Mouse (Mus musculus): ENCODE measurements around the gene Rai14. TPM values are rescaled to one million over a fixed set of nuclear protein-coding genes. Genes with fewer than 3 reads are reported as not detected.

The Rai14 gene
- total RNA-seq, 2 experiments from 2014 or later = 3.2 to 3.8 TPM

DNA sequence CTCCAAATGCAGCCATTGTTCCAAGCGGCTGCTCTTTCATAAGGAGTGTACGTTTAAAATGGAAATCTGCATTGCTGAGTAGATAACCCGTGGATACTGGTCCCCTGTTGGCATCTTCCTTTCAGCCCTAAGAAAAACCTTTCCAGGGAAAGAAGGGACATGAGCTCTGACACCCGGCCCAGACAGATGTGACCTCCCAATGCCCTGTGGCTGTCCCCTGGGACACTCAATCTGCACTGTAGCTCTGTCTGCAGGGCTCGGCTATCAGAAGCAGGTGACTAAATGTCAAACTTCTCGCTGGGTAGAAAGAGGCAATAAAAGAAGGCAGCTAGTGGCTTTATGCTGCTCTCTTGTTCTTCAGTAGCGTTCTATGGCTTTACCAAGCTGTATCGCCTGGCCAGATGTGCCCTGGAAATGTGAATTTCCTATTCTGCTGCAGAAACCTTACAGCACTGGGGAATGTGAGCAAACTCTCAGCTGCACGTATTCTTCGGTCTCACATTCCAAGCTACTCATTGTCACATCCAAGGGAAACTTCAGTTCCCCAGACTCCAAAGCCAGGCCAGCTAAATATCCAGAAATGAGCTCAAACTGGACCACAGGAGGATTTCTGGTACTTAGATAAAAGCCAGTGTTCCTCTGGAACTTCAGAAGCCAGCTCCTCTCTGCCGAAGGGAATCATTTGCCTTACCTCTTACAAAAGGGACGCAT lies 8.4 kb upstream of the Rai14 start:
- intact Hi-C loops (cut with DNase I) = no loop called here
- DNase-seq (ENCODE audit: low spot score) = no peak

DNA sequence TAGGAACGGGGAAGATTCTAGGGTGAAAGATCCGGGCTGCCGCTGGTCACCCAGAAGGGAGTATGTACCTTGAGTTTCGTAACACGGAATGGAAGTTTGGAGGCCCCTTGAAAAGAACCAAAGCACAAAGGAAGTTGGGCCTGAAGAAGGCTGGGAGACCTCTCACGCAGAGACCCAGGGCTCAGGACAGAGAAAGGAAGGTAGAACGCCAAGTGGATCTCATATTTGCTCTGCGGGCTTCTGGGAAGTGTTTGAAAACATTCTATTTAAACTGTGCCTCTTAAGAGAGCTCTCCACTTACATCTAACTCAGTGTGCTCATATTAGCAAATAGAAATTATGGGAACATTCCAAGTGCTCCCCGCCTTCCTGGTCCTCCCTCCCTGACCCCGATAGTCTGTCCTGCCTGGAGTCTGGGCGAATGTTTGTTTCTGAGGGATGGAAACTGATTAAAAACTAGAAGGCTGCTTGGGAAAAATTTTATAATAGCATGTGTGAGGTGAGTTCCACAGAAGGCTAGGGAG lies 6.9 kb upstream of the Rai14 start:
- no peak for DNase-seq (ENCODE audit: low spot score)
- intact Hi-C loops (cut with DNase I) = no loop called here

DNA sequence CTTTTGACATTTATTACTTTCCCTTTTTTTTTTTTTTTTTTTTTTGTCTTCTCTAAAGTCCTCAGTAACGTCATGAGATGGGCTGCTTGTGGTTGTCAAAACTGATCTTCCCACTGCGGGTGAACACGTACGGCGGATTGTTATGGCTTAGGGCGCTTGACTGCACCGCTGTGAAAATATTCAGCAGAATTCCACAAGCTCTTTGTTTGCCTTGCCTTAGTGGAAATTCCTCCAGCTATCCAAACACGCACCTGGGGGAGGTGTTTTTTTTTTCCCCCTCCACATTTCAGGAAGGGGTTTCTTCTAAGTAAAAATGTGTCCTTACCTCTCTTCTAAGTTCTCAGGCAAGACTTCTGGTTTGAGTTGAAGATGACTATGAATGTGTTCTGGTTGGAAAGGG lies 6.2 kb upstream of the Rai14 start:
- intact Hi-C loops (cut with DNase I) = no loop called here
- DNase-seq (ENCODE audit: low spot score) = no peak

DNA sequence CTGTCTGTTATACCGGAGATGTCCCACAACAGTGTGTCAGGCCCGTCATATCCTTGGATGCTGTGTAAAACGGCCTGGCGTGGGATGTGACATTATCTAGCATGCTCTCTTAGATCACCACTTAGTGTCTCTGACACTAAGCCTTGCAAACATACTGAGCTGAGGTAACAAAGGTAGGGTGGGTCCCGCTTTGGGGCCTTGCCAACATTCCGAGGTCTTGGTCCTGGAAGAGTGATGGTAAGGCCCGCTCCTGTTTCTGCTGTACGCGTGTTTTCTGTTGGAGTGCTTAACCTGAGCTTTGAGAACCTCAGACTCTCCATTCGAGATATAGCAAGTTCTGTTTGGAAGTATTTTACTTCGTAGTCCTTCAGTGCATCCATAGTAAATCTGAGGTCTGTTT lies 5.8 kb upstream of the Rai14 start:
- DNase-seq (ENCODE audit: low spot score) = no peak
- intact Hi-C loops (cut with DNase I) = no loop called here

DNA sequence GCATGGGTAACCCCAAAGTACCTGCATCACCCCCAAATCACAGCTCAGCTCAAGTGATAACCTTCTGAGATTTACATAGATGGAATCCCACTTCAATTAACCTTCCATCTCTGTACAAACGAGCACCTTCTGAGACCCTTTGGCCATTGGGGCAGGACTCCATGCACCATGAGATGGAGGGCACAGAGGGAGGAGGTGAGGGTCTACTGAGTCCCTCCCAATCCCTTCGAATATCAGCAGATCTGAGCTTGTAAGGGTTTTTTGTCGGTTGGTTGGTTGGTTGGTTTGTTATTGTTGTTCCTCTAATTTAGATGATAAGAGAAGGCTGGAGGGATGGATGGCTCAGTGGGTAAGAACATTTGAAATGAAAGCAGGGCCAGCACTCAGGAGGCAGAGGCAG lies 5.1 kb upstream of the Rai14 start:
- intact Hi-C loops (cut with DNase I) = no loop called here
- no peak for DNase-seq (ENCODE audit: low spot score)

DNA sequence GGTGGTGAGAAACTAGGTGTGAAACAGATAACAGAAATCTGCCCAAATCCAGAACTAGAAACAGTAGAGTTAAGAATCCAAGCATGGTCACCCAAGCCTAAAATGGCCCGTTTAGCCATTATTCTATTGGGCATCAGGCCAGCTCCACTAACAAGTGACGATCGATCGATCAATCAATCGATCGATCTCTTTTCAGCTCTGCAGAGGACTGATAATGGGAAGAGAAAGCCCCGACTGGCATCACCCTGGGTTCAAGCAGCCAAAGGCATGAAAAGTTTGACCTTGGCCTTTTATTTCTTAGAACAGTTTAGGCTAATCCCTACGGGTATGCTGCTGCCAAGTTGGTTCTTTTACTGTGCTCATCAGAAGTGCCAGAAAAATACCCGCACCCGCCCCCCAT lies 4.3 kb upstream of the Rai14 start:
- intact Hi-C loops (cut with DNase I) = no loop called here
- DNase-seq (ENCODE audit: low spot score) = no peak

DNA sequence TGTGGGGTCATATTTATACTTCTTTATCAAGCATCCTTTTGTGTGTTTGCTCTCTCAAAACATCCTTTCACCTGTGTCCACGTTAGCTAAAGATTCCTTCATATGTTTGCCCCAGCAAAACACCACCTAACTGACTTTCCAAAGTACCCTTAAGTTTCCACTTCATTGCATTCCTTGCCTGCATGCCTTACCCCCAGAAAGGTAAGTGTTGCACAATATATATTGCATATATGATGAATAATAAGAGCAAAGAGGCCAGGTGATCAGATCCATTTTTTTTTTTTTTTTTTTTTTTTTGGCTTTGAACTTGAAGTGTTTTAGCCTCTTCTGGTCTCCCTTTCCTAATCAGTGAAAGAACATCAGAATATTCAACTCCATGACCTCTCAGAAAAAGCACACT lies 2.9 kb upstream of the Rai14 start:
- DNase-seq (ENCODE audit: low spot score) = no peak
- intact Hi-C loops (cut with DNase I) = no loop called here

DNA sequence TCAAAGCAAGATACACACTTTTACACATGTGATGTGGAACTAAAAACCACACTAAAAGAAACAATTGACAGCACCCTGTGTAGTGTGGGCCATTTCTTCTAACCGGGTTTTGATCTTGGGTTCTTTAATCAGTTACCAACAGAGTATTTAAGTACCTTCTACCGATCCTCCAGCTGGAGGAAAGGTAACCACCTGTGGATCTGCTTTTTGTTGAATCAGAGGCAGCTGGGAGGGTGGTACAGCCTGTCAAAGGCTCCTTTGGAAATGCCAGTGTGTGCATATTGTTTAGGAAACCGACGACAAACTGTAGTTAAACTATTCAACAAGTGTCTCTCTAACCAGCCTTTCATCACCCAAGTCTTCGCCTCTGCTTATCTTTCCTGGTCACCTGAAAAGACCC lies 1.5 kb upstream of the Rai14 start:
- DNase-seq (ENCODE audit: low spot score) = no peak
- intact Hi-C loops (cut with DNase I) = loop anchor here (2.0 kb wide), 1 partner anchor 103 kb away; no protein-coding TSS in a partner anchor

DNA sequence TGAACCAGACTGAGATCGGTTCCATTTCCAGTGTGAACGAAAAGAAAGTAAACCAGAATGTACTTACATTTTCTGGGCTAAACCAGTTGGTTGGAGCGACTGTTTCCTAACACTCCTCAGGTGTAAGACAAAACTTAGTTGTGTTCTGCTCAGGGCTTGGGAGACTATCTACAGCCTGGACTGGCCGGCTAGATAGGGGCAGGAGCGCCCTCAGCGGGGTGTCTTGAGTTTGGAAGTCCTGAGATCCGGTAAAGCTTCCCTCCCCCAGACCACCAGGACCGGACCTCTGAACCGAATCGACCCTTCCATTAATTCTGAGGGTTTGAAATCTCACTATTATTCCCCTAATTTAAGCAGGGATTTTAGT lies 698 bp upstream of the Rai14 start:
- intact Hi-C loops (cut with DNase I) = loop anchor here (2.0 kb wide), 1 partner anchor 104 kb away; no protein-coding TSS in a partner anchor
- no peak for DNase-seq (ENCODE audit: low spot score)

DNA sequence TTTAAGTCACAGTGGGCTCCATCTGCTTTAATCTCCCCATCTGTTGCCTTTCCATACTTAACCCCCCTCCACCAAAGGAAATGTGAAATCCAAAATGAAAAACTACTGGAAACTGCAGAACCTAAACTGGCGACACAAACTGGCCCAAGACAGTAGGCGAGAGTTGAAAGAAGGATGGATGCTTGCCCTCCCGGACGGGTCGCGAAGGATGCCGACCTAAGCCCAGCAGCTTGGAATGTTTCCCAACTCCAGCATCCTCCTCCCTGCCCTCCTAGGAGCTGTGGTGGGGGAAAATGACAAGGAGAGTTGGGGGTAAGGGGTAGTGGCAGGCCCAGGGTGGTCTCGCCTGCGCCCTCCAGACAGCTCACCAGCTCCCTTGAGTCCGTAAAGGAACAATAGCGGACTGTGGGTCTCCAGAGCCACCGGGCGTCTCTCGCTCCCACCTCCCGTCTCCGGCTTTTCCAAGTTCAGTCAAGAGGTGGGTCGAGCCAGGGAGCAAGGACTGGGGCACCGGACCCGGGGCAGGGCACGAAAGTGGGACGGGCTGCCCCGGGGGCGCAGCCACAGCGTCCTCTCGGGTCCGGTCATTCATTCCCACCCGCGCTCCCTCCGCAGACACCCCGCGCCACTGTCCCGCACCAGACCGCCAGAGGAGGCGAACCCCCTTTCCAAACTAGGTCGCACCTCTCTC lies 653 bp downstream of the Rai14 start:
- intact Hi-C loops (cut with DNase I) = loop anchor here (2.0 to 5.0 kb wide), 3 partner anchors 105 to 211 kb away; no protein-coding TSS in a partner anchor
- peak; percentile 5 for DNase-seq (ENCODE audit: low spot score)

DNA sequence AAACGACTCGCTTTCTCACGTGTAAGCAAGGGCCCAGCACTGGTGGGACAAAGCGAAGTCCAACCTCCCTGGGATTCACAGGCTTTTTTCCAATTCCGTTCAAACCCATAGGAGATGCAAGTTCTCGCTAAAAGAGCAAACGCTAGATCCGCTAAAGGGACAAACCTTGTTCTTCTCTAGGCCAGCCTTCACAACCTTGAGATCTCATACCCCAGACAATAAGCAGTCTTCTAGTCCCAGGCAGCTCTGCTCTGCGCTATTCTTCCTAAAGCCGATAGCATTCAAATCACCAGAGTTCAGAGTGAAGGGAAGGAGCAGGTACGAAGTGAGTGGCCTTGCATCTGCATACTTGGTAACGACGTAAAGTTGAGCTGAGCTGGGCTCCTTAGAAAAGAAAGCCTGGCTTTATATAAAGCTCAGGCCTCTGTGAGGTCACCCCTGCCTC lies 1.2 kb downstream of the Rai14 start:
- DNase-seq (ENCODE audit: low spot score) = no peak
- intact Hi-C loops (cut with DNase I) = loop anchor here (5.0 kb wide), 2 partner anchors 159 to 211 kb away; no protein-coding TSS in a partner anchor

DNA sequence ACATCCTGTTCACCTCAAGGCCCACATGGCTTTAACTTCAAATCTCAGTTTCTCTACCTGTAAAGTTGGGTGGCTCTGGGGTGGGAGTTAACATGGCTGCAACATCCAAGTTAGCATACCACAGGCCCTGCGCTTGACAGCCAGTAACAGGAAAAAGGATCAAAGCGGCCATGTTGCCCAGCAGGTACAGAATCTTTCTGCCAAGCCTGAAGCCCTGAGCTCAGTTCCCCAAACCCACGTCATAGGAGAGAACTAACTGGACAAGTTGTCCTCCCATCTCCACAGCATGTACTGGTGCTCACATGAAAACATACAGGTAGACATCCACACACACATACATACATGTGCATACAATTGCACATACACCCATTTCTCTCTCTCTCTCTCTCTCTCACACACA lies 2.1 kb downstream of the Rai14 start:
- intact Hi-C loops (cut with DNase I) = loop anchor here (5.0 kb wide), 2 partner anchors 160 to 210 kb away; no protein-coding TSS in a partner anchor
- no peak for DNase-seq (ENCODE audit: low spot score)

DNA sequence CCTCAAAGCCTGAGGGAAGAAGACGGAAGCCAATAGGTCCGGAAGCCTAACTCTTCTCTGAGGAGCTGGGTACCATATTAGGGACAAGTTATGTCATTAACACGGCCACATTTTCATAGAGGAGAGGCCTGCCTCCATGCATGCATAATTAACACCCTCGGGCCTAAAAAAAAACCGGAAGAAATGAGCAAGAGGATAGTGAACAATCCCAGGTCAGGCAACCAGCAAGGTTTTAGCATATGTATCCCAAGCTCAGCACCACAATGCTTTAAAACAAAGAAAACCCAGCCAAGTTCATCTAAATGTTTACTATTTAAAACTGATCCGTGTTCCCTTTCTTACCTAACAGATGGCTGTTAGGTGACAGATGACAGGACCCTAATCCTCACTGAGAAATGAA lies 3.2 kb downstream of the Rai14 start:
- intact Hi-C loops (cut with DNase I) = loop anchor here (5.0 kb wide), 2 partner anchors 161 to 209 kb away; no protein-coding TSS in a partner anchor
- DNase-seq (ENCODE audit: low spot score) = no peak

DNA sequence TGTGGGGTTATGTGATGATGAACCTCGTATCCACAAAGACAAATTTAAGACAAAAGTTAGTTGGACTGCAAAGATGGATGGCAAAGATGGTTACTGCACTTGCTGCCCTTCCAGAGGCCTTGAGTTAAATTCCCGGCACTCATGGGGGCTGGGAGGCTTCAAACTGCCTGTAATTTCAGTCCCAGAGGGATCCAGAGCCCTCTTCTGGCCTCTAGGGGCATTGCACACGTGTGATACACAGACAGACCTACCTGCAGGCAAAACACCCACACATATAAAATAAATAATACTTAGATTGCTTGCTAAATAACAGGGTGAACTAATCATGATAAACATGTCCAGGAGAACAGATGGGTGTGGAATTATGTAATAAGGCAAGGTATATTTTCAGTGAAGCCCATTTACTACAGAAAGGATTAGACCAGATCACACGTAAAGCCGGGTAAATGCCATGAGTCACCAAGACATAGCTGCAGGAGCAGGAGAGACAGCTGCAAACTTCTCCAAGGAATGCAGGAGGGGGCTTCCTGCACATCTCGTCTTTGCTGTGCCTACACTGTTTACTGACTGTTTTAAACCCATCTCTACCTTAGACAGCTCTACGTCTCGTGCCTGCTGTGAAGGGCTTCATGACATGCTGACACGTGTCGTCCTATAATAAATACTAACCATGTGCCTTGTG lies 5.7 kb downstream of the Rai14 start:
- intact Hi-C loops (cut with DNase I) = no loop called here
- no peak for DNase-seq (ENCODE audit: low spot score)

DNA sequence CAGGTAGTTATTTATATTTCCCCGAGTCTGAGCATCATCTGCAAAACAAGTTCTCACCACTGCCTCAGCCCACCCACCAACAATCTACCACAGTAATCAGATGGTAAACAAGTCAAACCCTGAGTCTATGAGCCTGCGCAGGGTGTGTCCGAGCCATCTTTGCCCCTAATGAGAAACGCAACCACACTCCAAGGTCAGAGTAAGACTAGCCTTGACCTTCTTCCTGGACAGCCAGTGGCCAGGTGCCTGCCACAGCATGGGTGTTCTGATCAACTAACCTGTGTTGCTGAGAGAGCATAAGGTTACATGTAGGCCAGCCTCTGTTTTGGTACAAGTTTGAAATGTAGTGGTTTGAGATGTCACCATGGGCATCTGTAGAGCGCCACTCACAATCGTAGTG lies 7.3 kb downstream of the Rai14 start:
- no peak for DNase-seq (ENCODE audit: low spot score)
- intact Hi-C loops (cut with DNase I) = no loop called here

DNA sequence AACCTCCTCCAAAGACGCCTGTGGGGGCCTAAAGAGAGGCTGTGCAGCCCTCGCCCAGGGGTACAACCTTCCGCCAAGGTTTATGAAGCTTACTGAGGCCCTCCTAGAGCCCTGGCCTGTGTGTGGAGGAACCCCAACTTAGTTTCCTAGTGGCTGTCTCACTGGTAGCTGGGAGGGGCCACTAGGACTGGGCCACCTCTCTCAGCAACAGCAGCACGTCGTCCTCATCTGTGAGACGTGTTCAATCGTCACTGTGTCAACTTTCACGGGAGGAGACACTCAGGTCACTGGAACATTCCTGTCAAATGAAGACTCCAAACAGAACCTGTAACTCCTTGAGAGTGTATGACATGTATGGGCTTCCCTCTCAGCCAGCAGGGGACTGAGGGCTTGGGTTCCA lies 8.0 kb downstream of the Rai14 start:
- no peak for DNase-seq (ENCODE audit: low spot score)
- intact Hi-C loops (cut with DNase I) = no loop called here

DNA sequence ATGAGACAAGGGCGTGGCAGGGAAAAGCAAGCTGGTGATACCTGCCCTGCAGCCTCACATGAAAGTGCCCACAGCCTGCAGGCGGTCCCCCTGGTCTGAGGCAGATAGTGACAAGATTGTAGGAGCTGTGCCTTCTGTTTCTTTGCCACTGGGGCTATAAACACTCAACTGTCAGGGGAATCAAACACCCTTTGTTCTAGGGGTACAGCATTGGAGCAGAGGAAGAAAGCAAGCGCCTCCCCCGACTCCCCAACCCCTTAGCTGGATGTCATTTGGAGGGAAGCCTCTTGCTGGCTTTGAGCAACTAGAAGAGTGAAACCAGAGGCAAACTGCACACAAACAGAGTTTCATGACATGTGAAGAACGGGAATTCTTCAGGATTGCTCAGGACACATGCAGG lies 8.7 kb downstream of the Rai14 start:
- intact Hi-C loops (cut with DNase I) = no loop called here
- DNase-seq (ENCODE audit: low spot score) = no peak

DNA sequence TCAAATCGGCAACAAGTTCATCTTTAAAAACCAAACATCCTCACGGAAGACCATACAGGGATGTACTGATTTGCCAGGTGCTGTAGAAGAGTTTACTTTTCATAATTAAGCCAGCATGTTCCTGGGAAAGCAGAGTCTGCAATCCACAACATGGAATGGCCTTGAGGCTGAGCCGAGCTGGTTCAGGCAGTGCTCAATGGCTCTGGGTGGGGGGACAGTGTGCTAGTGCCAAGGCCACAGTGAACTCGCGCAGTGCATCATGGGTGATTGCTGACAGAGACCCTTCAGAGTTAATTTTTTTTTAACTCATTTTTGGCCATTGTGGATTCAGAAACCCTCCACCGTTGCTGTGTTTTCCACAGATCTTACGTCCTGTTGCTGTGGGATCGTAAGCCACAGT lies 10.1 kb downstream of the Rai14 start:
- DNase-seq (ENCODE audit: low spot score) = no peak
- intact Hi-C loops (cut with DNase I) = no loop called here

DNA sequence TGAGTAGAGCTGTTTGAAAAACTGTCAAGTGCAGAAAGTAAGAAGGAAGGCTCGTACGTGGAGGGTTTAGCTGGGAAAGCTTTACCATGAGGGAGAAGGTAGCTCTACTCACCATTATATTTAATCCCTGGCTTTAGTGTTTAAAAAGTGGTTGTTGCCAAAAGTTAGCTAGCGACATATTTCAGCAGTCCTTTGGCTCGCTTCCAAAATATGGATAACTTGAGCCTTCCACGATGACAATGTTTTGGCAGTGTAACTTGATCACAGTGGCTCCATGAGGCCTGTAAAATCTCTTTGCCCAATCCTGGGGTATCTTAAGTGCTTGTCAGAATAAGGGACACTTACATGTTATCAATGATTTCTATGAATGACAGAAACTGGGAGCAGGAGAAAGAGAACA lies 12.9 kb downstream of the Rai14 start:
- no peak for DNase-seq (ENCODE audit: low spot score)
- intact Hi-C loops (cut with DNase I) = no loop called here

DNA sequence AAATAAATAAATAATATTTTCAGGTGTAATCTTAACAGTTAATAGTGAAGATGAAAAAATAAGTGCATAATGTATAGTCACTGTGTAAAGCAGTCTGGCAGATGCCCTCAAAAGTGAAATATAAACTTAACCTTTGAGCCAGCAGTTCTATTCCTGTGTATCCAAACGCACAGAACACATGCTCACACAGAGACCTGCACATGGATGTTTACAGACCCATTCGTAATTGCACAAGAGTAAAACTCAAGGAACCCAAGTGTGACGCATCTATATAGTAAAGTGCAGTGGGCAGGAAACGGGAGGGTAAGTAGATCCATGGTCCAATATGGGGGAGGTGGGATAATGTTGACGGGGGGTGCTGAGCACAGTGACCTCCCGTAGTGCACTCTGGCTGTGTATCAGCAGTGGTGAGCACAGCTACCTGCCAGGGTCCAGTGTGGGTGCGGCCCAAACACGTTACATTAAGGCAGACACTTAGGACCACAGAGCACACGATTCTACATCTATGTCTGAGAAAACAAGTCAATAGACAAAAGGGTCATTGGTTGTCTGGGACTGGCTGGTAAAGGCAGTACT lies 13.4 kb downstream of the Rai14 start:
- intact Hi-C loops (cut with DNase I) = no loop called here
- DNase-seq (ENCODE audit: low spot score) = no peak
